Mouse (Mus musculus) lung, embryonic 14.5 days (tissue): ENCODE measurements at regions not wholly inside any gene's neighbourhood (a gene's known extent, or its start where the extent isn't known, plus 50 kb on each side); places are given as distances from the start of the nearest gene placed in this dataset.
A peak's percentile ranks its signal among the peaks of the same experiment; 100 is the strongest.

ENCODE experiments used
- ATAC-seq: fragments of 200-750 bp; cut with Nextera tagmentation; 2 replicates; pipeline ENCODE4 v1.8.0; 2017; ENCODE audit warnings: mild to moderate bottlenecking, moderate TSS enrichment, moderate library complexity; ENCODE audit not compliant: insufficient read depth
- DNase-seq: peaks from one replicate; pipeline ENCODE4 v3.0.0-alpha.2; 2015
- H3K27ac ChIP-seq: fragments of 300-500 bp; sonication (generic); 2 replicates; pipeline ENCODE4 v1.5.1; 2014; ENCODE audit warnings: low read depth, mild to moderate bottlenecking, moderate library complexity
- H3K27me3 ChIP-seq: fragments of 300-500 bp; sonication (generic); 2 replicates; pipeline ENCODE4 v1.6.1; 2014; ENCODE audit warnings: low read length, control low read depth; ENCODE audit not compliant: insufficient read depth
- H3K36me3 ChIP-seq: fragments of 300-500 bp; sonication (generic); 2 replicates; pipeline ENCODE4 v1.6.1; 2014; ENCODE audit warnings: control low read depth; ENCODE audit not compliant: insufficient read depth
- H3K4me1 ChIP-seq: fragments of 300-500 bp; sonication (generic); 2 replicates; pipeline ENCODE4 v1.6.1; 2014; ENCODE audit warnings: antibody characterized with exemption, control low read depth; ENCODE audit not compliant: insufficient read depth
- H3K4me2 ChIP-seq: fragments of 300-500 bp; sonication (generic); 2 replicates; pipeline ENCODE4 v1.6.1; 2014; ENCODE audit warnings: mild to moderate bottlenecking
- H3K4me3 ChIP-seq: fragments of 300-500 bp; sonication (generic); 2 replicates; pipeline ENCODE4 v1.5.1; 2014; ENCODE audit warnings: low read depth, low read length
- H3K9ac ChIP-seq: fragments of 300-500 bp; sonication (generic); 2 replicates; pipeline ENCODE4 v1.6.1; 2014
- H3K9me3 ChIP-seq: fragments of 300-500 bp; sonication (generic); 2 replicates; pipeline ENCODE4 v1.6.1; 2016; ENCODE audit warnings: low read depth, low read length, control low read depth
- CTCF ChIP-seq: IDR thresholded peaks from 2 replicates; pipeline ENCODE4 v1.5.1; 2016; ENCODE audit warnings: antibody characterized with exemption, low read depth
- WGBS: fragments of 180-500 bp; shearing (Covaris S2); extraction: QIAGEN DNeasy Blood & Tissue Kit; methylation state at CpG from one replicate; pipeline ENCODE4 v1.1.7; 2014; 5-methylcytosine and 5-hydroxymethylcytosine counted together

DNA sequence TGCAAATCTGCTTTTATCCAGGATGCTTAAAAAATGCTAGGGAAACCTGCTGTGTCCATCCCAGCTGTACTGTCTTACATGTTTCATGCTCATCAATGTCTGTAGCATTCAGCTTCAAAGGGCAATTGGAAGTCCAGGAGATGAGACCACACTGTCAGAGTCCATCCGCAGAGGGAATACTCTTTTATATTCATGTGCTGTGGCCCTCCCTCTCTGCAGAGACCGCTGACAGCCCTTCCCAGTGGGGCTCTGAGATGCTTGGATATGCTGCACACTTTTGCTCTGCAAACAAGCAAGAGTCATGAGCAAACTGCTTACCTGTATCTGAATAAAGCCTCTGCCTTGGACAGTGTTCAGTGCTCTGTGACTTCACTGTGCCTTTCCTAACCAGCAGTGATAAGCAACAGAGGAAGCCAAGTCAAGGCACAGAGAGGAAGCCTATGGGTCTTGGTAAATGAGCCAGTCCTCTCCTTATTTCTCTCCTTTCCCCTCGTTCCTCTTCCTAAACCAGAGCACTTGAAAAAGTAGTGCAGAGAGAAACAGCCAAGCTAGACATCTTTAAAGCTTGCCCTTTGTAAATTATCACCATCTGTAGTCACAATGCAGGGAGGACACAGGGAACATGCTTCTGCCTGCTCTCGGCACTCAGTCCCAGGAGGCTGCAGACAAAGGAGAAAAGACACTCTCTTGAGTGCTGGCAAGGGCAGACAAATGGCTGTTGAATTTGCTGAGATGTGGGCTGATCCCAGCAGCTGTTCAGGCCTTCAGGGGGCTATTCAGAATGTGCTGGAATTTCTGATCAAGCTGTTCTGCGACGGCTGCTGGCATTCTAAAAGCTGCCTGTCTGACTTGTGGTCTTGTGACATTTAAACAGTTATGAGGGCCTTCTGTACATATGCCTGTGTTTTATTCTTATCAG lies 136.2 kb upstream of the Ghitm start:
- no peak overlapping the region for H3K9ac ChIP-seq
- DNase-seq (peak; percentile 78), ATAC-seq (peak; percentile 84)
- no peak overlapping the region for H3K4me3 ChIP-seq
- H3K4me2 ChIP-seq = no peak overlapping the region
- peak overlapping the region; percentile 80 for H3K27ac ChIP-seq
- peaks cover 9% of the 10 kb centered on the region; the same call in 1 of the 2 replicates for H3K4me1 ChIP-seq
- no peaks in the 10 kb centered on the region for H3K9me3 ChIP-seq
- no peaks in the 10 kb centered on the region for H3K36me3 ChIP-seq
- WGBS = 26% methylated on average over 6 of the region's 6 CpGs
- TF ChIP-seq CTCF = no peak
- no peaks in the 10 kb centered on the region for H3K27me3 ChIP-seq

GRCm38 (mm10) chr14:37269920-37270319 lies 134.8 kb upstream of the Ghitm start:
- Histone ChIP-seq H3K4me2 (no peak overlapping the region), H3K27ac (no peak overlapping the region; the same call in 1 of the 2 replicates), H3K36me3 (no peaks in the 10 kb centered on the region), H3K4me1 (peaks cover 9% of the 10 kb centered on the region; the same call in 1 of the 2 replicates), H3K27me3 (no peaks in the 10 kb centered on the region), H3K4me3 (no peak overlapping the region), H3K9ac (no peak overlapping the region), H3K9me3 (no peaks in the 10 kb centered on the region)
- ATAC-seq (no peak), DNase-seq (peak; percentile 28)
- TF ChIP-seq CTCF = no peak
- WGBS = 26% methylated on average over 2 of the region's 2 CpGs

- 36% methylated on average over 4 of the region's 4 CpGs for WGBS
- H3K4me1 ChIP-seq = no peaks in the 10 kb centered on the region
- peak; percentile 85 for TF ChIP-seq CTCF
- DNase-seq = peak; percentile 86
- no peaks in the 10 kb centered on the region for H3K9me3 ChIP-seq
- H3K4me3 ChIP-seq = no peak overlapping the region
- H3K27ac ChIP-seq = no peak overlapping the region
- H3K27me3 ChIP-seq = no peaks in the 10 kb centered on the region
- no peak overlapping the region for H3K9ac ChIP-seq
- H3K4me2 ChIP-seq = no peak overlapping the region
- H3K36me3 ChIP-seq = no peaks in the 10 kb centered on the region
- peak; percentile 81 for ATAC-seq
These were observed 103.6 kb upstream of the Ghitm start for GRCm38 (mm10) chr14:37238632-37239032.

DNA sequence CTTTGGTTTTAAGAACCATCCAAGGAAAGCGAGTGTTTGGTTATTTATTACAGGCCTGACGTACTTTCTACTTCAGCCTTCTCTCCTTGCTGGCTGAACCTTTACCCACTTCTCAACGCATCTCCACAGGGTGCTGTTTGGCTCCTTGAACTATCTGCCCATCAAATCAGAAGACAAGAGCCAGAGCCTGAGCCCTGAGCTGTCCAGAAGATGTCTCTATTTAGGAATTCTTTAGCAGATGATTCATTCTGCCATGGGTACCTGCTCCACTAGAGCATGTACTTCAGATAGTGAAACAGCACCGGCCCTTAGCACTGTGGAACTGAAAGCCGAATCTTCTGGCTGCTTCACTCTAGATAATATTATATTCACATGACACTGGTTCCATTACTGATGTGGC lies 102.1 kb upstream of the Ghitm start:
- no peaks in the 10 kb centered on the region for H3K9me3 ChIP-seq
- no peak overlapping the region for H3K4me3 ChIP-seq
- 81% methylated on average over 5 of the region's 5 CpGs for WGBS
- H3K4me2 ChIP-seq = no peak overlapping the region
- no peaks in the 10 kb centered on the region for H3K4me1 ChIP-seq
- no peak for TF ChIP-seq CTCF
- no peaks in the 10 kb centered on the region for H3K36me3 ChIP-seq
- H3K27ac ChIP-seq = no peak overlapping the region
- no peak for DNase-seq
- H3K27me3 ChIP-seq = no peaks in the 10 kb centered on the region
- no peak for ATAC-seq
- no peak overlapping the region for H3K9ac ChIP-seq

DNA sequence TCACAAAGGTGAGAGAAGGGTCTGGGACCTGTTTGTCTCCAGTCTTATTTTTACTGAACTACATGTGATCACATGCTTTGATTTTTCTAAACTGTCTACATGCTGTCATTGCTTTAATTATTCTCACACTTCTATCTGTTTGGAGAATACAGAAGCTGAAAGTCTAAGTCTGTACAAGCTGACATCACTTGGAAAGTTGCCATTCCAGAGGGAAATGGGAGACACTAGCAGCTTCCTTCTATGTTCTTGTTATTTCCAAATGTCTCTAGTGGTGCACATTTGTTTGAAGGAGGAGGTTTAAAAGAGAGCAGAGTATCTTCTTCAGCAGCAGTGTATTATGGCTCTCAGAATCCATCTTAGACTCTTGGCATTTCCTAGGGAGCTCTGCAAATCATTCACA lies 73.2 kb upstream of the Ghitm start:
- Histone ChIP-seq H3K9me3 (no peaks in the 10 kb centered on the region), H3K4me3 (no peak overlapping the region), H3K9ac (no peak overlapping the region), H3K27me3 (no peaks in the 10 kb centered on the region), H3K36me3 (no peaks in the 10 kb centered on the region), H3K4me1 (no peaks in the 10 kb centered on the region), H3K27ac (no peak overlapping the region), H3K4me2 (no peak overlapping the region)
- no peak for TF ChIP-seq CTCF
- DNase-seq (no peak), ATAC-seq (no peak)

- TF ChIP-seq CTCF = no peak
- no peak for DNase-seq
- WGBS = 67% methylated on average over 5 of the region's 5 CpGs
These were observed 54.7 kb upstream of the Ghitm start for GRCm38 (mm10) chr14:37189795-37190194.

More at GRCm38 (mm10) chr14:37189795-37190194, 54.7 kb upstream of the Ghitm start:
- Histone ChIP-seq H3K27me3 (no peaks in the 10 kb centered on the region), H3K36me3 (no peaks in the 10 kb centered on the region), H3K4me2 (no peak overlapping the region), H3K9ac (no peak overlapping the region), H3K9me3 (0 out of 2 replicates have a peak, but pooled peaks cover 2% of the 10 kb centered on the region), H3K4me1 (no peaks in the 10 kb centered on the region), H3K4me3 (no peak overlapping the region), H3K27ac (no peak overlapping the region)
- ATAC-seq = no peak
